Mouse (Mus musculus) megakaryocyte, embryonic 14.5 days (primary cell): ENCODE results near the gene Msto1.

Experiments
- FLI1 ChIP-seq: IDR thresholded peaks from 2 replicates; pipeline ENCODE4 v1.6.1; 2012; ENCODE audit warnings: low read length, inconsistent platforms, mixed read lengths
- GATA1 ChIP-seq: IDR thresholded peaks from 3 replicates; pipeline ENCODE4 v1.6.1; 2012; ENCODE audit warnings: mixed read lengths, low read length, inconsistent platforms, borderline replicate concordance

GRCm38 (mm10) chr3:88906393-88907159 is 7.2 kb downstream of the Msto1 start:
- no peak for TF ChIP-seq GATA1
- TF ChIP-seq FLI1: no peak
